In genomic region chr4:133815635-133816503, GRCm38 (mm10) we compare ENCODE assay signal across 8 mouse cellular contexts. TPM values are rescaled to one million over a fixed set of nuclear protein-coding genes. Genes with fewer than 3 reads are reported as not detected.
DNase-seq lines count a peak whose midpoint lies in the region; ATAC-seq lines count a peak whose summit lies in the region.

No protein-coding gene starts in this region.

- ATAC-seq in heart, embryonic 11.5 days (replicated peaks; ENCODE audit: insufficient number of reproducible peaks, low FRiP score, low TSS enrichment) = no peak

- no peaks in the 10 kb centered on the region for H3K27me3 ChIP-seq in heart, embryonic 11.5 days (ENCODE audit: control insufficient read depth, insufficient read depth, low read length)

- no peaks in the 10 kb centered on the region for H3K9me3 ChIP-seq in heart, embryonic 11.5 days (replicated peaks; ENCODE audit: control insufficient read depth, low read length)

- peak; percentile 75 for DNase-seq in 416B (ENCODE audit: low read depth)
- DNase-seq in Muller cell, postnatal 12 days (ENCODE audit: inconsistent ontology term) = peak; percentile 58
- DNase-seq in kidney, postnatal 14 days = peak; percentile 32
- peak; percentile 36 for DNase-seq in naive thymus-derived CD4-positive, alpha-beta T cell, adult 2 months (ENCODE audit: low read depth)
- DNase-seq in left cerebral cortex, adult 9 months (ENCODE audit: low spot score in 2 of 2) = no peak
- DNase-seq in layer of hippocampus, adult 9-11 months = no peak
- DNase-seq in left cerebral cortex, adult 11 months (ENCODE audit: low spot score) = no peak

- peak overlapping the region; percentile 99 for H3K27ac ChIP-seq in heart, embryonic 11.5 days (ENCODE audit: low read depth, low read length)

- peaks cover 21% of the 10 kb centered on the region for H3K4me1 ChIP-seq in heart, embryonic 11.5 days (ENCODE audit: control insufficient read depth, insufficient read depth, low read length)

- peak overlapping the region; percentile 29 for H3K4me3 ChIP-seq in heart, embryonic 11.5 days (ENCODE audit: low read depth, low read length)

- 8% methylated on average over 16 of the region's 16 CpGs for WGBS in heart, embryonic 11.5 days (ENCODE audit: insufficient replicate concordance)

- peak overlapping the region; percentile 79 for H3K9ac ChIP-seq in heart, embryonic 11.5 days (ENCODE audit: low read depth, low read length)

- H3K36me3 ChIP-seq in heart, embryonic 11.5 days (ENCODE audit: control insufficient read depth, insufficient read depth, low read length) = no peaks in the 10 kb centered on the region

- H3K4me2 ChIP-seq in heart, embryonic 11.5 days = peak overlapping the region; percentile 79

RNA-seq across cellular contexts. Expression of gene Arid1a, which starts 59.3 kb away (rescaled TPM):
- polyA plus RNA-seq in heart, embryonic 11.5 days (2014; fragmentation: Nextera tagmentation; extraction: Ambion mirVana) = 26.7 and 34.2 TPM in 2 replicates

Comparison
In these comparisons a context has a peak if more than half of its experiments do, and no peak if none do; other contexts are left out.
1. DNase-seq: peak in 416B (single experiment), Muller cell, postnatal 12 days (single experiment), kidney, postnatal 14 days (single experiment) and naive thymus-derived CD4-positive, alpha-beta T cell, adult 2 months (single experiment); none in left cerebral cortex, adult 9 months (0 of 2), layer of hippocampus, adult 9-11 months (single experiment) and left cerebral cortex, adult 11 months (single experiment).